Mouse (Mus musculus) thymus, adult 2 months (tissue): ENCODE results near the gene Selenbp2.
"Not testable (repeated sequence)": the region's sequence is repeated elsewhere in the genome, so short reads cannot be mapped to it uniquely, and the experiment has no call there.

Experiments used
- CTCF ChIP-seq: fragments of 200-500 bp; IDR thresholded peaks from 2 replicates; pipeline ENCODE4 v1.5.1; 2012; ENCODE audit warnings: mild to moderate bottlenecking, control low read depth, low read length, moderate library complexity, borderline replicate concordance; ENCODE audit not compliant: control insufficient read depth, poor library complexity, insufficient read depth; ENCODE audit errors: extremely low read depth
- POLR2A ChIP-seq: fragments of 200-500 bp; IDR thresholded peaks from 2 replicates; pipeline ENCODE4 v1.6.1; 2012; ENCODE audit warnings: mild to moderate bottlenecking, low read length, control low read depth, moderate library complexity; ENCODE audit not compliant: control insufficient read depth, poor library complexity, insufficient read depth; ENCODE audit errors: extremely low read depth

GRCm38 (mm10) chr3:94660841-94661240, 32.5 kb upstream of the Selenbp2 start:
- not testable (repeated sequence) for TF ChIP-seq POLR2A, CTCF
